Mouse (Mus musculus): Measurements from ENCODE around the gene Gpa33. TPM values are rescaled to one million over a fixed set of nuclear protein-coding genes. Genes with fewer than 3 reads are reported as not detected.
"Not testable (repeated sequence)": the region's sequence is repeated elsewhere in the genome, so short reads cannot be mapped to it uniquely, and the experiment has no call there.

Gene Gpa33
- total and polyA plus RNA-seq, 2 experiments, result 0.31 TPM; not detected in 1

GRCm38 (mm10) chr1:166138136-166138535 is 8.1 kb downstream of the Gpa33 start:
- TF ChIP-seq CTCF (IDR thresholded peaks at IDR 0.05; ENCODE audit: low read depth, low read length) (no peak), POLR2A (IDR thresholded peaks at IDR 0.05; ENCODE audit: extremely low read depth, insufficient read depth, low read length) (no peak)
- no peak for DNase-seq (ENCODE audit: extremely low read depth, low read depth, low spot score)
- no peak overlapping the region for H3K9ac ChIP-seq (ENCODE audit: low read depth, low read length)
- H3K27ac ChIP-seq (replicated peaks; ENCODE audit: insufficient read depth, low read depth, low read length), result no peak overlapping the region
- WGBS, result 64% methylated on average over 13 of the region's 13 CpGs
- H3K36me3 ChIP-seq (ENCODE audit: control insufficient read depth, insufficient read depth, low read length), result no peaks in the 10 kb centered on the region
- no peaks in the 10 kb centered on the region for H3K79me2 ChIP-seq (ENCODE audit: control insufficient read depth, insufficient read depth, low read length)
- H3K27me3 ChIP-seq (ENCODE audit: control insufficient read depth, insufficient read depth, low read length), result no peaks in the 10 kb centered on the region
- H3K4me3 ChIP-seq (ENCODE audit: insufficient read depth, low read depth, low read length), result no peak overlapping the region
- no peaks in the 10 kb centered on the region; the same call in 1 of the 2 replicates for H3K4me1 ChIP-seq (ENCODE audit: control insufficient read depth, insufficient read depth, low read length)

GRCm38 (mm10) chr1:166139113-166139512 is 9.1 kb downstream of the Gpa33 start:
- no peaks in the 10 kb centered on the region; the same call in 1 of the 2 replicates for H3K4me1 ChIP-seq (ENCODE audit: control insufficient read depth, insufficient read depth, low read length)
- no peaks in the 10 kb centered on the region for H3K27me3 ChIP-seq (ENCODE audit: control insufficient read depth, insufficient read depth, low read length)
- TF ChIP-seq POLR2A (IDR thresholded peaks at IDR 0.05; ENCODE audit: extremely low read depth, insufficient read depth, low read length), result no peak
- TF ChIP-seq CTCF (IDR thresholded peaks at IDR 0.05; ENCODE audit: low read depth, low read length), result no peak
- no peak overlapping the region for H3K27ac ChIP-seq (replicated peaks; ENCODE audit: insufficient read depth, low read depth, low read length)
- H3K9ac ChIP-seq (ENCODE audit: low read depth, low read length), result no peak overlapping the region
- no peaks in the 10 kb centered on the region for H3K36me3 ChIP-seq (ENCODE audit: control insufficient read depth, insufficient read depth, low read length)
- no peak overlapping the region for H3K4me3 ChIP-seq (ENCODE audit: insufficient read depth, low read depth, low read length)
- DNase-seq (ENCODE audit: extremely low read depth, low read depth, low spot score), result no peak
- WGBS, result 95% methylated on average over 3 of the region's 3 CpGs
- H3K79me2 ChIP-seq (ENCODE audit: control insufficient read depth, insufficient read depth, low read length), result no peaks in the 10 kb centered on the region

- Histone ChIP-seq H3K27ac (replicated peaks; ENCODE audit: insufficient read depth, low read depth, low read length) (no peak overlapping the region), H3K9ac (ENCODE audit: low read depth, low read length) (no peak overlapping the region), H3K27me3 (ENCODE audit: control insufficient read depth, insufficient read depth, low read length) (no peaks in the 10 kb centered on the region), H3K4me1 (ENCODE audit: control insufficient read depth, insufficient read depth, low read length) (no peaks in the 10 kb centered on the region; the same call in 1 of the 2 replicates), H3K36me3 (ENCODE audit: control insufficient read depth, insufficient read depth, low read length) (no peaks in the 10 kb centered on the region), H3K4me3 (ENCODE audit: insufficient read depth, low read depth, low read length) (no peak overlapping the region), H3K79me2 (ENCODE audit: control insufficient read depth, insufficient read depth, low read length) (no peaks in the 10 kb centered on the region)
- 79% methylated on average over 4 of the region's 4 CpGs for whole genome bisulfite sequencing
- no peak for TF ChIP-seq CTCF (IDR thresholded peaks at IDR 0.05; ENCODE audit: low read depth, low read length)
- no peak for TF ChIP-seq POLR2A (IDR thresholded peaks at IDR 0.05; ENCODE audit: extremely low read depth, insufficient read depth, low read length)
- no peak for DNase-seq (ENCODE audit: extremely low read depth, low read depth, low spot score)
These were observed 9.7 kb downstream of the Gpa33 start for GRCm38 (mm10) chr1:166139620-166140184.

- DNase-seq (ENCODE audit: extremely low read depth, low read depth, low spot score); H3K79me2 ChIP-seq (ENCODE audit: control insufficient read depth, insufficient read depth, low read length); H3K36me3 ChIP-seq (ENCODE audit: control insufficient read depth, insufficient read depth, low read length); H3K27ac ChIP-seq (replicated peaks; ENCODE audit: insufficient read depth, low read depth, low read length); H3K4me3 ChIP-seq (ENCODE audit: insufficient read depth, low read depth, low read length); H3K27me3 ChIP-seq (ENCODE audit: control insufficient read depth, insufficient read depth, low read length); H3K9ac ChIP-seq (ENCODE audit: low read depth, low read length); H3K4me1 ChIP-seq (ENCODE audit: control insufficient read depth, insufficient read depth, low read length): not testable (repeated sequence)
- WGBS, result 89% methylated on average over 9 of the region's 9 CpGs
These were observed 11.8 kb downstream of the Gpa33 start for GRCm38 (mm10) chr1:166141868-166142267.

GRCm38 (mm10) chr1:166142369-166142768 is 12.3 kb downstream of the Gpa33 start:
- H3K4me1 ChIP-seq (ENCODE audit: control insufficient read depth, insufficient read depth, low read length), result no peaks in the 10 kb centered on the region; the same call in 1 of the 2 replicates
- no peaks in the 10 kb centered on the region for H3K36me3 ChIP-seq (ENCODE audit: control insufficient read depth, insufficient read depth, low read length)
- H3K27ac ChIP-seq (replicated peaks; ENCODE audit: insufficient read depth, low read depth, low read length), result no peak overlapping the region
- no peak overlapping the region for H3K9ac ChIP-seq (ENCODE audit: low read depth, low read length)
- WGBS, result 79% methylated on average over 6 of the region's 6 CpGs
- H3K79me2 ChIP-seq (ENCODE audit: control insufficient read depth, insufficient read depth, low read length), result no peaks in the 10 kb centered on the region
- no peak for DNase-seq (ENCODE audit: extremely low read depth, low read depth, low spot score)
- H3K27me3 ChIP-seq (ENCODE audit: control insufficient read depth, insufficient read depth, low read length), result no peaks in the 10 kb centered on the region
- no peak overlapping the region for H3K4me3 ChIP-seq (ENCODE audit: insufficient read depth, low read depth, low read length)
- TF ChIP-seq POLR2A (IDR thresholded peaks at IDR 0.05; ENCODE audit: extremely low read depth, insufficient read depth, low read length) (no peak), CTCF (IDR thresholded peaks at IDR 0.05; ENCODE audit: low read depth, low read length) (no peak)

GRCm38 (mm10) chr1:166146626-166147025 is 16.6 kb downstream of the Gpa33 start:
- Histone ChIP-seq H3K4me1 (ENCODE audit: control insufficient read depth, insufficient read depth, low read length) (no peaks in the 10 kb centered on the region), H3K27me3 (ENCODE audit: control insufficient read depth, insufficient read depth, low read length) (no peaks in the 10 kb centered on the region), H3K9ac (ENCODE audit: low read depth, low read length) (no peak overlapping the region), H3K79me2 (ENCODE audit: control insufficient read depth, insufficient read depth, low read length) (no peaks in the 10 kb centered on the region), H3K36me3 (ENCODE audit: control insufficient read depth, insufficient read depth, low read length) (no peaks in the 10 kb centered on the region), H3K4me3 (ENCODE audit: insufficient read depth, low read depth, low read length) (no peak overlapping the region), H3K27ac (replicated peaks; ENCODE audit: insufficient read depth, low read depth, low read length) (no peak overlapping the region)
- DNase-seq (ENCODE audit: extremely low read depth, low read depth, low spot score), result no peak
- WGBS, result 82% methylated on average over 11 of the region's 11 CpGs
- TF ChIP-seq POLR2A (IDR thresholded peaks at IDR 0.05; ENCODE audit: extremely low read depth, insufficient read depth, low read length), result no peak
- TF ChIP-seq CTCF (IDR thresholded peaks at IDR 0.05; ENCODE audit: low read depth, low read length), result no peak
